Mouse (Mus musculus): ENCODE results near the gene Taf5l. TPM values are rescaled to one million over a fixed set of nuclear protein-coding genes. Genes with fewer than 3 reads are reported as not detected.
"Not testable (repeated sequence)": the region's sequence is repeated elsewhere in the genome, so short reads cannot be mapped to it uniquely, and the experiment has no call there.

Gene Taf5l
- polyA plus RNA-seq, 1 experiment = 15.7 TPM

DNA sequence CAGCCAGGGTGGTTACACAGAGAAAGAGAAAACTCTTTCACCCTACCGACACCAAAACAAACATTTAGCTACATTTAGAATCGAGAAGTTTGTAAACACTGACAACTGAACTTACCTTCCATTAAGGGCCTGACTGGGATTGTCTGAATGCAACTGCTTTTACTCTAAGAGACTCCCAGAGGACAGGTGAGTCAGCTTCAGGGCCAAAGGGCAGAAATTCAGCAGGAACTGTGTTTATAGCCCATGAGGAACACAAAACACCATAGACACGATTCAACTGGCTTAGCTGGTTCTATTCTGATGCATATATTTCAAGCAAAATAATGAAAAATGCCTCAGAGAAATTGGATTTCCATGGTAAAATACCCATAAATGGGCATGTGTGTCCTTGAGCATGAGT lies 6.4 kb downstream of the Taf5l start:
- no peak for TF ChIP-seq POLR2A (IDR thresholded peaks at IDR 0.05; ENCODE audit: borderline replicate concordance, low read depth, low read length)
- no peak for TF ChIP-seq CTCF (IDR thresholded peaks at IDR 0.05; ENCODE audit: low read depth, low read length)
- H3K4me3 ChIP-seq (ENCODE audit: insufficient read depth, low read length) = no peak overlapping the region
- H3K27ac ChIP-seq (ENCODE audit: insufficient read depth, low read depth, low read length) = no peak overlapping the region
- H3K4me1 ChIP-seq (ENCODE audit: control insufficient read depth, insufficient read depth, low read length) = peaks cover 25% of the 10 kb centered on the region

- not testable (repeated sequence) for H3K4me3 ChIP-seq (ENCODE audit: insufficient read depth, low read length); H3K27ac ChIP-seq (ENCODE audit: insufficient read depth, low read depth, low read length)
- H3K4me1 ChIP-seq (ENCODE audit: control insufficient read depth, insufficient read depth, low read length) = peaks cover 21% of the 10 kb centered on the region
Measured at GRCm38 (mm10) chr8:124014299-124014698, 6.9 kb downstream of the Taf5l start.

- peaks cover 19% of the 10 kb centered on the region for H3K4me1 ChIP-seq (ENCODE audit: control insufficient read depth, insufficient read depth, low read length)
- no peak for TF ChIP-seq POLR2A (IDR thresholded peaks at IDR 0.05; ENCODE audit: borderline replicate concordance, low read depth, low read length)
- TF ChIP-seq CTCF (IDR thresholded peaks at IDR 0.05; ENCODE audit: low read depth, low read length) = no peak
- H3K27ac ChIP-seq (ENCODE audit: insufficient read depth, low read depth, low read length) = no peak overlapping the region
- H3K4me3 ChIP-seq (ENCODE audit: insufficient read depth, low read length) = no peak overlapping the region
Measured at GRCm38 (mm10) chr8:124011989-124012586, 9.1 kb downstream of the Taf5l start.

GRCm38 (mm10) chr8:124011580-124011979 lies 9.6 kb downstream of the Taf5l start:
- Histone ChIP-seq H3K4me1 (ENCODE audit: control insufficient read depth, insufficient read depth, low read length) (peaks cover 20% of the 10 kb centered on the region), H3K4me3 (ENCODE audit: insufficient read depth, low read length) (no peak overlapping the region), H3K27ac (ENCODE audit: insufficient read depth, low read depth, low read length) (no peak overlapping the region)
- TF ChIP-seq CTCF (IDR thresholded peaks at IDR 0.05; ENCODE audit: low read depth, low read length) = no peak
- TF ChIP-seq POLR2A (IDR thresholded peaks at IDR 0.05; ENCODE audit: borderline replicate concordance, low read depth, low read length) = no peak

- peaks cover 21% of the 10 kb centered on the region for H3K4me1 ChIP-seq (ENCODE audit: control insufficient read depth, insufficient read depth, low read length)
- no peak for TF ChIP-seq POLR2A (IDR thresholded peaks at IDR 0.05; ENCODE audit: borderline replicate concordance, low read depth, low read length)
- no peak for TF ChIP-seq CTCF (IDR thresholded peaks at IDR 0.05; ENCODE audit: low read depth, low read length)
- H3K27ac ChIP-seq (ENCODE audit: insufficient read depth, low read depth, low read length) = peak overlapping the region; percentile 35
- H3K4me3 ChIP-seq (ENCODE audit: insufficient read depth, low read length) = no peak overlapping the region
Measured at GRCm38 (mm10) chr8:124007829-124008228, 13.4 kb downstream of the Taf5l start.

DNA sequence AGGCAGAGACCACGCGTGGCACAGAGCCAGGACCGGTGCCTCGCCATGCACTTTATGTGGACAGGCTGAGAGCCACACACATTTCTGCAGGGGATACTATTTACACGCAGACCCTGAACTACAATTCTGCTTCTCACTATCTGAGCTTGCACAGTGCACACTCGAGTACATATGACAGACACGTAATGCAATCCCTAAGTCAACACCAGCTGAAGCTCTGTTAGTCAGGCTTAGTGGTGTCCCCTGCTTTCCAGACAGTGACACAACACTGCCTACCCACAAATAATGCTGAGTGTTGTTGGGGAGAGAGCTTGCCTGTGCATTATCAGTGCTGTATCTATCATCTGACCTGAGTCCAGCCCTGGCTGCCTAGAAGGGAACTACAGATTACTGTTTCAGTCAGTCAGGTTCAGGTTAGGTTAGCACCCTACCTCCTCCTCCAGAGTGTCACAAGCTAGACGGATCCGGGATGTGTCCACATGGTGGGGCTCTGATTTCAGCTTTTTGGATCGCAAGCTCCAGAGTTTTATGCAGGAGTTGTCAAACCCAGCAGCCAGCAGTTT lies 18.6 kb downstream of the Taf5l start:
- no peak overlapping the region for H3K4me3 ChIP-seq (ENCODE audit: insufficient read depth, low read length)
- H3K27ac ChIP-seq (ENCODE audit: insufficient read depth, low read depth, low read length) = no peak overlapping the region
- H3K4me1 ChIP-seq (ENCODE audit: control insufficient read depth, insufficient read depth, low read length) = peaks cover 13% of the 10 kb centered on the region
- TF ChIP-seq CTCF (IDR thresholded peaks at IDR 0.05; ENCODE audit: low read depth, low read length) (no peak), POLR2A (IDR thresholded peaks at IDR 0.05; ENCODE audit: borderline replicate concordance, low read depth, low read length) (no peak)

- TF ChIP-seq CTCF (IDR thresholded peaks at IDR 0.05; ENCODE audit: low read depth, low read length) (no peak), POLR2A (IDR thresholded peaks at IDR 0.05; ENCODE audit: borderline replicate concordance, low read depth, low read length) (no peak)
- H3K4me1 ChIP-seq (ENCODE audit: control insufficient read depth, insufficient read depth, low read length) = peaks cover 8% of the 10 kb centered on the region
- H3K4me3 ChIP-seq (ENCODE audit: insufficient read depth, low read length) = no peak overlapping the region
- no peak overlapping the region for H3K27ac ChIP-seq (ENCODE audit: insufficient read depth, low read depth, low read length)
Measured at GRCm38 (mm10) chr8:123999568-123999967, 21.6 kb downstream of the Taf5l start.

DNA sequence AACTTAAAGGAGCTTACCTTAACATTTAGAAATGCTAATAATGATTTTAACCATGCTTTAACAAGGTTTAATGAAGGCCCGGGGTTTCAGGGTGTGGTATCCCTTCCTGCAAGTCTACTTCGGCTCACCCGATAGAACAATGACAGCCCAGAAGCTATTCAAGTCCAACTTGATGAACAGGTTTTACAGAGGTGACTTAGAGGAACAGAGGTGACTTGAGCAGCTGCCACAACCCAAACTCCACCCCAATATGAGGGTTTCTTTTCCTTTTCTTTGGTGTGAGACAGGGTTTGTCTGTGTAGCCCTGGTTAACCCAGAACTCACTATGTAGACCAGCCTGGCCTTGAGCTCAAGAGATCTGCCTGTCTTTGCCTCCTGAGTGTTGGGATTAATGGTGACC lies 27.2 kb downstream of the Taf5l start:
- Histone ChIP-seq H3K4me3 (ENCODE audit: insufficient read depth, low read length) (no peak overlapping the region), H3K4me1 (ENCODE audit: control insufficient read depth, insufficient read depth, low read length) (no peaks in the 10 kb centered on the region), H3K27ac (ENCODE audit: insufficient read depth, low read depth, low read length) (no peak overlapping the region)
- no peak for TF ChIP-seq CTCF (IDR thresholded peaks at IDR 0.05; ENCODE audit: low read depth, low read length)
- no peak for TF ChIP-seq POLR2A (IDR thresholded peaks at IDR 0.05; ENCODE audit: borderline replicate concordance, low read depth, low read length)

DNA sequence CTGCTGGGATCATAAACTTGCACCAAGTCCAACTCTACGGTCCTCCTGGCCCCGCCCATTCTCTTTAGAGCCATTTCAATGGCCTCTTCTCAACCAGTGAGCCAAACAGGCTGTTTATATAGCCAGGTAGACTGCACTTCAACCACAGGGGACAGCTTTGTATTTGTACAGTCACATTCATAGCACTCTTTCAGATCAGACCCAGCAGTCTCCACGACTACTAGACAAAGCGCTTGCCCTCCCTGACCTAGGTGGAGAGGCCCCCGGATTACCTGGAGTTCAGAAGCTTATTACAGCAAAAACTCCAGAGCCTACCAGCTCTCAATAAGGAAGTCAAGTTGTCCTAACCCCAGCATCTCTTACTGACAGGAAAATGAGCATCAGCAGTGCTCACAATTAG lies 27.6 kb downstream of the Taf5l start:
- TF ChIP-seq CTCF (IDR thresholded peaks at IDR 0.05; ENCODE audit: low read depth, low read length) (no peak), POLR2A (IDR thresholded peaks at IDR 0.05; ENCODE audit: borderline replicate concordance, low read depth, low read length) (no peak)
- Histone ChIP-seq H3K4me1 (ENCODE audit: control insufficient read depth, insufficient read depth, low read length) (no peaks in the 10 kb centered on the region), H3K4me3 (ENCODE audit: insufficient read depth, low read length) (no peak overlapping the region), H3K27ac (ENCODE audit: insufficient read depth, low read depth, low read length) (no peak overlapping the region)

- no peak overlapping the region for H3K4me3 ChIP-seq (ENCODE audit: insufficient read depth, low read length)
- no peak overlapping the region for H3K27ac ChIP-seq (ENCODE audit: insufficient read depth, low read depth, low read length)
- H3K4me1 ChIP-seq (ENCODE audit: control insufficient read depth, insufficient read depth, low read length) = no peaks in the 10 kb centered on the region
- TF ChIP-seq POLR2A (IDR thresholded peaks at IDR 0.05; ENCODE audit: borderline replicate concordance, low read depth, low read length) (no peak), CTCF (IDR thresholded peaks at IDR 0.05; ENCODE audit: low read depth, low read length) (no peak)
Measured at GRCm38 (mm10) chr8:123992587-123992986, 28.6 kb downstream of the Taf5l start.

Measured in bone marrow macrophage, adult 2 months (primary cell).